Mouse (Mus musculus): ENCODE results near the gene Rps10. TPM values are rescaled to one million over a fixed set of nuclear protein-coding genes. Genes with fewer than 3 reads are reported as not detected.
A peak's percentile ranks its signal among the peaks of the same experiment; 100 is the strongest.

Gene Rps10
- polyA plus RNA-seq, 1 experiment from 2014 or later, result 881 TPM

DNA sequence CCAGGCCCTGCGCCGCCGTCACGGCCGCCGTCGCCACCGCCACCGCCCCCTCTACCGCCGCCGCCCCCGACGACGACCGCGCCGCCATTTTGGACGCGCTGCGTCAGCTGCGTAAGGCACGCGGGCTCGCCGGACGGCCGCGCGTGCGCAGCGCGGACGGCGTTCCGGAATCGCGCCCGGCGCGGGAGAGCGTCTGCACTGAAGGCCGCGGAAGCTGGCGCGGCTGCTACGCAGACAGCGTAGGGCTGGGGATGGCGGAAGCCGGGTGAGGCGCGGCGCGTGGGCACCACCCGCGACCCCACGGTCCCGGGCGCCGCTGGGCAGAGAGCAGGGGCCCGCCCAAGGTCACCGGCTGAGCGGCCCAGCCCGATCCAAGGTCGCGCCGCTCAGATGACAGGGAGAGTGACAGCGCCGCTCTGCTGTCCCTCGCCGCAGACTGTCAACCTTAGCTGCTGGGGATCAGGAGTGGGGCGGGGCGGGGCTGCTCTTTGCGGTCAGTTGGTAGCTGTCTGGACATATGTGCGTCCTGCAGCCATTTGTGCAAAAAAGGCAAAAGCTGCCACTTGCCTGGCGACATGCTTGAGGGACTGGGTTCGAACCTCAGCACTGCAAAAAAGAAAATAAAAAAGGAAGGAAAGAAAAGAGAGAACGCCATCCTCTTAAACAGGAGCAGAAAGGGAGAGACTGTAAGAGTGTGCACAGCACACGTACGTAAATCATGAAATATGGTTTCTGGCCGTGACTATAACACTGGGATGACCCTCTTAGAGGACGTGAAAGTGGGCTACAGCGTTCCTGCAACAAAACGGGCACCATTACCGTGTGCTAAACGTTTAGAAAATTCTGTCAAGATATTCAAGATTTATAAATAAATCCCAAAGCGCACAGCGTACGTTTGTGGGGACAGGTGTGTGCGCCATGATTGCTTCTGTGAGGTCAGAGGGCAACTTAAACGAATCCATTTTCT is 12.8 kb downstream of the Rps10 start, which contains the start of gene Nudt3:
Nudt3 (minus strand) TSS at position 136 of the 967 bp plus-strand sequence.
- no peaks in the 10 kb centered on the region for H3K9me3 ChIP-seq (replicated peaks; ENCODE audit: control insufficient read depth, low read length)
- H3K36me3 ChIP-seq (ENCODE audit: control insufficient read depth, insufficient read depth, low read length), result no peaks in the 10 kb centered on the region
- ATAC-seq (ENCODE audit: insufficient read depth, low FRiP score), result peak; percentile 94
- no peaks in the 10 kb centered on the region for H3K27me3 ChIP-seq (ENCODE audit: control insufficient read depth, insufficient read depth, low read length)
- peak within 1 kb of the TSS; percentile 93 for H3K27ac ChIP-seq (ENCODE audit: low read length)
- H3K9ac ChIP-seq (ENCODE audit: low read length), result peak within 1 kb of the TSS; percentile 98
- H3K4me3 ChIP-seq (replicated peaks; ENCODE audit: low read length), result peak within 1 kb of the TSS; percentile 82
- 5% methylated on average over 83 of the region's 91 CpGs for WGBS
- H3K4me2 ChIP-seq (ENCODE audit: low read depth, low read length), result peak within 1 kb of the TSS; percentile 73
- H3K4me1 ChIP-seq (ENCODE audit: control insufficient read depth, insufficient read depth, low read length), result peaks cover 10% of the 10 kb centered on the region; the same call in 1 of the 2 replicates

DNA sequence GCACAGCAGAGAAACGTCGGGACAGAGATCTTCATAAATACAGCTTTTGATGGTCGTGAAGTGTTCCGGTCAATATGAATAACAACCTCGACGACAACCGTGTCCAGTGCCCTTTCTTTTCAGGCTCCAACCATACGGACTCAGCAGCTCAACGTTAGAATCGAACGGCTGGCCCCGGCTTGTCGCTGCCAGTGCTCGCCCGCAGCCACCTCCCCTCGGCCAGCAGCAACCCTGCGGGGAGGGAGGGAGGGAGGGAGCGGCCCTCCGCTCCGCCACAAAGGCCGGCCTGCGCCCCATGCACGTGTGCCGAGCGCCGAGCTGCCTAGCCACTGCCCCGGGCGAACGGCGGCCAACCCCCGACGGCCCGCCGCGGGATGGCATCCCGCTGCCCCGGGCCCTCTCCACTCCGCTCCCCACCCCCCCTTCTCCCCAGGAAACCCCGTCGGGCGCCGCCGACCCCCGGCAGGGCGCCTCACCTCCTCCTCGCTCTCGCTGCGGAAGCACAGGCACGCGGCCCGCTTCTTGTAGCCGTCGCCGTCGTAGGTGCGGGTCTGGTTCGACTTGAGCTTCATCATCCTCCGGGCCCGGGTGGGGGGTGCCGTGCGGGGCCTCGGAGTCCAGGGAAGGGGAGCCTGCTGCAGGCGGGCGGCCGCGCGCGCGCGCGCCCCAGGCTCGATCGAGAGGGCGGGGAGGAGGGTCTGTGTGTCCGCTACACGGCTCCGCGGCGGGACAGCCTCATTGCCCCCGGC is 13.7 kb downstream of the Rps10 start:
- Histone ChIP-seq H3K27ac (ENCODE audit: low read length) (peak overlapping the region; percentile 93), H3K4me1 (ENCODE audit: control insufficient read depth, insufficient read depth, low read length) (peaks cover 10% of the 10 kb centered on the region; the same call in 1 of the 2 replicates), H3K4me3 (replicated peaks; ENCODE audit: low read length) (peak overlapping the region; percentile 82), H3K9me3 (replicated peaks; ENCODE audit: control insufficient read depth, low read length) (0 out of 2 replicates have a peak, but pooled peaks cover under 1% of the 10 kb centered on the region), H3K27me3 (ENCODE audit: control insufficient read depth, insufficient read depth, low read length) (no peaks in the 10 kb centered on the region), H3K36me3 (ENCODE audit: control insufficient read depth, insufficient read depth, low read length) (0 out of 2 replicates have a peak, but pooled peaks cover under 1% of the 10 kb centered on the region), H3K4me2 (ENCODE audit: low read depth, low read length) (peak overlapping the region; percentile 73), H3K9ac (ENCODE audit: low read length) (peak overlapping the region; percentile 98)
- peak; percentile 65; the same call in 1 of the 2 replicates for ATAC-seq (ENCODE audit: insufficient read depth, low FRiP score)
- under 1% methylated on average over 79 of the region's 80 CpGs for WGBS

DNA sequence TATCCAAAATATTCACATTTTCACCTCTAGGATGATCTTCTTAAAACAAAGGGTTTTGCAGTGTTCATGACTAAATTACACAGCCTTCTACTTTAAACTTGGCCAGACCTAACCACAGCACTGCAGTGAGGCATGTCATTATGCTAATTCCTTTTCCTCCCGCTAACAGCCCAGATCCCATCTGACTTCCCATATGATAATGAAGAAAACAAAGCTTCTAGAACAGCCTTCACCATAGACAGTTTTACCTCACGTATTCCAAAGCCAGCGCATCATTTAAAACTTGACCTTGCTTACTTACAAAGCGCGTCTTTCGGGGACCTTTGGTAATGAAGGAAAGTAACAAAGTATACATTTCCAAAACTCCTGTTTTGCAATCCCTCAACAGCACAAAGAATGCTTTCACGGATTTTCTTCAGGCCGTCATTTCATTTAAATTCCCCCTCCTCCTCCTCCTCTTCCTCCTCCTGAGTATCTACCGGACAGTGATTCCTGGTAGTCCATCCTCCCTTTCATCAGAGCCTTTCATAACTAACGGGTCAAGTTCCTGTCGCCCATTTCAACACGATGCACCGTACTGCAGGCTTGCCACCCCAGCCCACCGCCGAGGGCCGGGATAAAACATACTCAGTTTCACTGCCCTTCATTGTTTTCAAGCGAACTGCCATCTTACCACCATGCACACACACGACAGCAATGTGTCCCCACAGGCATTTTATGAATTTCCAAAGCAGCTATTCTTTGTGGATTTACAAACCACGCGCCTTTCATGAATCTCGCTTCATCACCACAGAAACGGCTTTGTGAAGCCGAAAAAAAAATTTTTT is 14.6 kb downstream of the Rps10 start:
- Histone ChIP-seq H3K4me2 (ENCODE audit: low read depth, low read length) (peak overlapping the region; percentile 73), H3K4me3 (replicated peaks; ENCODE audit: low read length) (peak overlapping the region; percentile 82), H3K27me3 (ENCODE audit: control insufficient read depth, insufficient read depth, low read length) (no peaks in the 10 kb centered on the region), H3K9me3 (replicated peaks; ENCODE audit: control insufficient read depth, low read length) (peaks cover 5% of the 10 kb centered on the region; the same call in 1 of the 2 replicates), H3K27ac (ENCODE audit: low read length) (peak overlapping the region; percentile 93), H3K4me1 (ENCODE audit: control insufficient read depth, insufficient read depth, low read length) (peaks cover 9% of the 10 kb centered on the region; the same call in 1 of the 2 replicates), H3K9ac (ENCODE audit: low read length) (peak overlapping the region; percentile 98), H3K36me3 (ENCODE audit: control insufficient read depth, insufficient read depth, low read length) (0 out of 2 replicates have a peak, but pooled peaks cover 3% of the 10 kb centered on the region)
- no peak for ATAC-seq (ENCODE audit: insufficient read depth, low FRiP score)
- WGBS, result 3% methylated on average over 23 of the region's 23 CpGs

- WGBS, result 46% methylated on average over 8 of the region's 8 CpGs
- Histone ChIP-seq H3K36me3 (ENCODE audit: control insufficient read depth, insufficient read depth, low read length) (0 out of 2 replicates have a peak, but pooled peaks cover 3% of the 10 kb centered on the region), H3K4me2 (ENCODE audit: low read depth, low read length) (peak overlapping the region; percentile 73), H3K4me1 (ENCODE audit: control insufficient read depth, insufficient read depth, low read length) (peaks cover 9% of the 10 kb centered on the region; the same call in 1 of the 2 replicates), H3K9ac (ENCODE audit: low read length) (peak overlapping the region; percentile 98), H3K27ac (ENCODE audit: low read length) (no peak overlapping the region), H3K4me3 (replicated peaks; ENCODE audit: low read length) (peak overlapping the region; percentile 82), H3K9me3 (replicated peaks; ENCODE audit: control insufficient read depth, low read length) (peaks cover 5% of the 10 kb centered on the region; the same call in 1 of the 2 replicates), H3K27me3 (ENCODE audit: control insufficient read depth, insufficient read depth, low read length) (no peaks in the 10 kb centered on the region)
- ATAC-seq (ENCODE audit: insufficient read depth, low FRiP score), result no peak
These were observed 15.3 kb downstream of the Rps10 start for GRCm38 (mm10) chr17:27621161-27621560.

DNA sequence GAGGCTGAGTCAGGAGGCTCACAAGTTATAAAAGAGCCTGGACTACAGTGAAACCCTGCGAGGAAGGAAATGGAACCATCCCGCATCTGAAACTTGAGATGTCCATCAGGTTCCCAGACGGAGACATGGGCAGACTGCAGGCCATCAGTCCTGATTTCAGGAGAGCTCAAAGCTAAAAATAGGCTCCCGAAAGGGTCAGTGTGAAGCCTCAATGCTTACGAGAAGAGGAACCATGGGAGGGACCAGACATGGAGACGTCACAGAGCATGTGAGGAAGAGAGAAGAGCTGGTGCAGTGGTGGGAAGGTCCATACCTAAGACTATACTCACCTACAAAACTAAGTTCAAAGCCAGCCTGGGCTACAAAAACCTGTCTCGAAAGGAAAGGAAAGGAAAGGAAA is 21.1 kb downstream of the Rps10 start:
- 68% methylated on average over 7 of the region's 7 CpGs for WGBS
- no peak for ATAC-seq (ENCODE audit: insufficient read depth, low FRiP score)
- Histone ChIP-seq H3K27ac (ENCODE audit: low read length) (no peak overlapping the region), H3K36me3 (ENCODE audit: control insufficient read depth, insufficient read depth, low read length) (0 out of 2 replicates have a peak, but pooled peaks cover 3% of the 10 kb centered on the region), H3K4me2 (ENCODE audit: low read depth, low read length) (no peak overlapping the region), H3K27me3 (ENCODE audit: control insufficient read depth, insufficient read depth, low read length) (no peaks in the 10 kb centered on the region), H3K4me3 (replicated peaks; ENCODE audit: low read length) (no peak overlapping the region), H3K4me1 (ENCODE audit: control insufficient read depth, insufficient read depth, low read length) (0 out of 2 replicates have a peak, but pooled peaks cover 10% of the 10 kb centered on the region), H3K9me3 (replicated peaks; ENCODE audit: control insufficient read depth, low read length) (peaks cover 5% of the 10 kb centered on the region; the same call in 1 of the 2 replicates), H3K9ac (ENCODE audit: low read length) (no peak overlapping the region)

- peaks cover 5% of the 10 kb centered on the region; the same call in 1 of the 2 replicates for H3K9me3 ChIP-seq (replicated peaks; ENCODE audit: control insufficient read depth, low read length)
- H3K4me1 ChIP-seq (ENCODE audit: control insufficient read depth, insufficient read depth, low read length), result 0 out of 2 replicates have a peak, but pooled peaks cover 10% of the 10 kb centered on the region
- H3K4me3 ChIP-seq (replicated peaks; ENCODE audit: low read length), result no peak overlapping the region
- no peak for ATAC-seq (ENCODE audit: insufficient read depth, low FRiP score)
- 82% methylated on average over 4 of the region's 4 CpGs for WGBS
- H3K9ac ChIP-seq (ENCODE audit: low read length), result no peak overlapping the region
- H3K36me3 ChIP-seq (ENCODE audit: control insufficient read depth, insufficient read depth, low read length), result 0 out of 2 replicates have a peak, but pooled peaks cover 3% of the 10 kb centered on the region
- H3K4me2 ChIP-seq (ENCODE audit: low read depth, low read length), result no peak overlapping the region
- H3K27me3 ChIP-seq (ENCODE audit: control insufficient read depth, insufficient read depth, low read length), result no peaks in the 10 kb centered on the region
- no peak overlapping the region for H3K27ac ChIP-seq (ENCODE audit: low read length)
These were observed 23.5 kb downstream of the Rps10 start for GRCm38 (mm10) chr17:27613016-27613415.

GRCm38 (mm10) chr17:27611994-27612393 is 24.5 kb downstream of the Rps10 start:
- H3K27me3 ChIP-seq (ENCODE audit: control insufficient read depth, insufficient read depth, low read length), result no peaks in the 10 kb centered on the region
- no peak overlapping the region for H3K27ac ChIP-seq (ENCODE audit: low read length)
- H3K4me3 ChIP-seq (replicated peaks; ENCODE audit: low read length), result no peak overlapping the region
- 81% methylated on average over 5 of the region's 5 CpGs for WGBS
- ATAC-seq (ENCODE audit: insufficient read depth, low FRiP score), result no peak
- no peak overlapping the region for H3K9ac ChIP-seq (ENCODE audit: low read length)
- 0 out of 2 replicates have a peak, but pooled peaks cover 10% of the 10 kb centered on the region for H3K4me1 ChIP-seq (ENCODE audit: control insufficient read depth, insufficient read depth, low read length)
- H3K9me3 ChIP-seq (replicated peaks; ENCODE audit: control insufficient read depth, low read length), result no peaks in the 10 kb centered on the region
- no peak overlapping the region for H3K4me2 ChIP-seq (ENCODE audit: low read depth, low read length)
- no peaks in the 10 kb centered on the region for H3K36me3 ChIP-seq (ENCODE audit: control insufficient read depth, insufficient read depth, low read length)

DNA sequence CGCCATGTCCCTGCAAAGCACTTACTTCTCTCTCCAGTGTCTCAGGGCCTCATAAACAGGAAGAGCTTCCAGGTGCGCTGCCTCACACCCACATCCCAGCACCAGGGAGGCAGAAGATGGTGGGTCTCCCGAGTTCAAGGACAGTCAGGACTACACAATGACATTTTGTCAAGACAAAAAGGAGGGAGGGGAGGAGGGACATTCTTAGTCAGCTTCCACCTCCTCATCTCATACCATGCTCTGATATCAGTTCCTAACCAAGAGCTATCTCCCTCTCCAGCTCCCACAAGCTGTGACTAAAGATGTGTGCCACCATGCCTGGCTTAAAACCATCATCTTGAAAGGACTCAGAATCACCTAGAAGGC is 25.0 kb downstream of the Rps10 start:
- 53% methylated on average over 3 of the region's 3 CpGs for WGBS
- Histone ChIP-seq H3K9me3 (replicated peaks; ENCODE audit: control insufficient read depth, low read length) (no peaks in the 10 kb centered on the region), H3K9ac (ENCODE audit: low read length) (no peak overlapping the region), H3K27me3 (ENCODE audit: control insufficient read depth, insufficient read depth, low read length) (no peaks in the 10 kb centered on the region), H3K4me1 (ENCODE audit: control insufficient read depth, insufficient read depth, low read length) (0 out of 2 replicates have a peak, but pooled peaks cover 8% of the 10 kb centered on the region), H3K36me3 (ENCODE audit: control insufficient read depth, insufficient read depth, low read length) (no peaks in the 10 kb centered on the region), H3K4me2 (ENCODE audit: low read depth, low read length) (no peak overlapping the region), H3K27ac (ENCODE audit: low read length) (no peak overlapping the region), H3K4me3 (replicated peaks; ENCODE audit: low read length) (no peak overlapping the region)
- no peak for ATAC-seq (ENCODE audit: insufficient read depth, low FRiP score)

Measured in stomach, embryonic 16.5 days (tissue).